Mouse (Mus musculus): Measurements from ENCODE around the gene Cntrob.

Cntrob gene

DNA sequence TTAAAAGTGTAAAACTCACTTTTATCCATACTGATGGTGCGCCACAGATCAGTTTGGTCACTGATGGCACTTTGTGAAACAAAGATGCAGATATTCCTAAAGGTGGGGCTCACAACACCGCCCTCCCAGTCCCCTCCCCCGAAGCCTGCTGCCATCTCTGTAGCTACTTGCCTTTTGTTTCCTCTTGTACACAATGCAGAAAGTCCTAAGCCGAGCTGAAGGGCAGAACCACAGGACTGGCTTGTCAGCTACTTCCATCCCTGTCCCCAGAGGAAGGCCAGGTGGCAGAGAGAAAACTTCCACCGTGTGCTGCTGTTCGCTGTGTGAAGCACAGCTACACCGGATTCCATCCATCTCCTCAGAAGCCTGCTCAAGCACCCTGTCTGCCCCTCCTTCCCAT lies 25.3 kb downstream of the Cntrob start:
- no peak for DNase-seq (ENCODE audit: low read depth)

DNA sequence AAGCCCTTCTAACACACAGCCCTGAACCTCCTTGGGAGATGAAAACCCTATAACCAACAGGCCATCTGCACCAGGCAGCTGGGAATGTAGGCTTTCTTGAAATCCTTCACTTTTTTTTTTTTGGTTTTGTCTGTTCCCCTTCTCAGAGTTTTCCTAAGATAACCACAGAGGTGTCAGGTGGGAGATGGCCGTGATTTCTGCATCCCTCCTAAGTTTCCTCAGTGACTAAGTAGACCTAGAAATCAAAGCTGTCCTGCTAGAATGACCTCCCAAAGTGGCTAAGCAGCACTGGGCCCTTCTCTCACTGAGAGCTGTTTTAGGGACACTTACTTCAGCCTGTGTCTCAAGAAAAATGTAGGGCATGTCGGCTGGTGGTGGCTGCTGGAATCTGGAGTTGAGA lies 25.8 kb downstream of the Cntrob start:
- no peak for DNase-seq (ENCODE audit: low read depth)

DNA sequence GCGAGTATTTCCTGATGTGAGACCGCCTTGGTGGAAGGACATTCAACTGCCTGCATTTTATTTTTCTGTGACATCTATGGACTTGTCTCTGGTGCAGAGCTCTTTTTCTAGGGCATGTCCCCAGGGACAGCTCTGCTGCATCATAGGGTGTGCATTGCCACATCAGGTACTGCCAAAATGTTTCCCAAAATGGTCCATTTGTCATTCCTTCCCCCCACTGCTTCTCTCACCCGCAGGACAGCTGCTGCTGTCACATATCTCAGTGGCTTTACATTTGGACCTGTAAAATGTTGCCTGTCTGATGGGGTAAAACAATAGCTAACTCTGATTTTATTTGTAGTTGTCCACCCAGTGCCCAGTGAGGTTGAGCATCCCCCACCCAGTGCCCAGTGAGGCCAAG lies 28.3 kb downstream of the Cntrob start:
- no peak for DNase-seq (ENCODE audit: low read depth)

DNA sequence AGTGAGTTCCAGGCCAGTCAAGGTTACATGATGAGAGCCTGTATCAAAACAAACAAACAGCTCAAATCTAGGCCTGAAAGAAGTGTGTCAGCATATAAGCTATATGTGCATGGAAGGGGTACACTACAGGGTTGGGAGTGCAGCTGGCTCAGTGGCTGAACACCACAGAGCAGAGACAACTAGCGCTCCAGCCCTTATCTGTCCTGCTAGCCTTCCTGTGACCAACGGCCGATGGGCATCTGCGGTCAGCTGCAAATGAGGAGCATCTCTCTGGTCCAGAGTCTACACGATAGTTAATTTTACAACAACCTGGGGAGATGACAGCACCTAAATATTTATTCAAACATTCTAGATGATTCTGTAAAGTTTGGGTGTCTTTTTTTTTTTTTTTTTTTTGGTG lies 32.5 kb downstream of the Cntrob start:
- DNase-seq (ENCODE audit: low read depth): peak; percentile 71

DNA sequence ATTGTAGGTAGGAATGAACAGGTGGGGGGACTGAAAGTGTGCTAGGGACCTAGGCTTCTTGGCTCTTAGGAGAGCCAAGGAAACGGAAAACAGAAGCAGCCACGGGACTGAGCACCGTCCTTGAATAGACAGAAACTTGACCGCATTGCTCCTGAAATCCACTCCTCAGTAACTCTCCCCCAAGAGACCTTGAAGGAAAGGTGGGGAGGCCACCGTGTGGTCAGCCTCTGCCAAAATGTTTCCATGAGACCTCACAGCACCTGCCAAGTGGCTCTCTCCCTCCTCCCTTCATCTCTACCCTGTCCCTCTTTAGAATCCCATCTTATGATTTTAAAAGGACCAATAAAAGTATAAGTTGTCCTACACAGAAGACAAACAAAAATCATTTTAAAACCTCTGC lies 46.3 kb downstream of the Cntrob start:
- no peak for DNase-seq (ENCODE audit: low read depth)

DNA sequence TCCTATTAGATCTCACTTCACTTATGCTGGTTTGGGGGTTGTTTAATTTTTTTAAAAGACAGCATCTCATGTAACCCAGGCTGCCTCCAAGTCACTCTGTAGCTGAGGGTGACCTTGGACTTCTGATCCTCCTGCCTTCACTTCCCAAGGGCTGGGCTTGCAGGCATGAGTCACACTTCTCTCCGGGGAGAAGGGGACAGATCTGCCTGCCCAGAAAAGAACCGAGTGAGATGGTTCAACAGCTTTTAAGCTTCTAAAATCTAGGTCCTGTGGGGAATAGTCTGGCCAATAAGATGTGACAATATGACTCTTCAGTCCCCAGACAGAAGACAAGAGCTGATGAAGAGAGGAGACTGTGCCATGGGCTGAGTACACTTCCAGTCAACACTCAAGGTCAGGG lies 47.5 kb downstream of the Cntrob start:
- DNase-seq (ENCODE audit: low read depth): peak; percentile 84

DNA sequence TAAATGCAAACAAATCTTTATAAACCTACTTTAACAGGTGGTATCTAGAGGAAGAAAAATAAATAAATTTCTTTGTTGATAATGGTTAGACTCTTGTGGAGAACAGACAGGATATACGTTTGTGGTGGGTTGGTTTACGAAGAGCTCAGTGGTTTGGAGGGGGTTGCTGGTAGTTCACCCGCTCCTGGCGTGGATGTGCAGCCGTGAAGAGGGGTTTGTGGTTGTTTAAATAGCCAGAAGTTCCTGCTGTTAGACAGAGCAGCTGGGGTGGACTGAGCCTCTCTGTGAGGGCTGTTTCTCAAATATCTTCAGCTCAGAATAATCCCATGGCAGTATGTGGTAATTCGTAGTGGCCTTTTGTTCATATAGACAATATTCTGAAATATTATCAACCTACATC lies 47.9 kb downstream of the Cntrob start:
- peak; percentile 84 for DNase-seq (ENCODE audit: low read depth)

DNA sequence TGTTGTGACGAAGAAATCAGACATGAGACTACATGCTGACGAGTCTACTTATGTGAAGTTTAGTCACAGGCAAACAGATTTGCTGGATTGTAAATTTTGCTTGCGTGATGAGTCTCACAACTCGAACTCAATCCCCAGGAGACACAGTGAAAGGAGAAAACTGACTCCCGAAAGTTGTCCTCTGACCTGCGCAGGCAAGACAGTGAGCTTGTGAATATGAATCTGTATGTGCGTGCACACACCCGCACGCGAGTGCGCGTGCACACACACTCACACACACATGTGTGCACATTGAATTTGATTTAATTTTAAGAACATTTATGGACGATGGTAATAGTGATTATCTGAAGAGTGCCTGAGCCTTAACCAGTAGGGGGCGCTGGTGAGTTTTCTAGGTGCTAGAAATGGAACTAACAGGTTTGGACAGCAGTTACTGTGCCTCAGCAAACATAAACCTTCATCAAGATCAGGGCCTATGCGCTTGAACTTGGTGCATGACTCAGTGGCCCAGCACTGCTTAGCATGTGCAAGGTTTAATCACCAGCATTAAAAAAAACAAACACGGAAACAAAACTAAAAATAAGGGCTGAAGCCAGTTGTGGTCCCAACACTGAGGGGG lies 51.3 kb downstream of the Cntrob start:
- peak; percentile 92 for DNase-seq (ENCODE audit: low read depth)

DNA sequence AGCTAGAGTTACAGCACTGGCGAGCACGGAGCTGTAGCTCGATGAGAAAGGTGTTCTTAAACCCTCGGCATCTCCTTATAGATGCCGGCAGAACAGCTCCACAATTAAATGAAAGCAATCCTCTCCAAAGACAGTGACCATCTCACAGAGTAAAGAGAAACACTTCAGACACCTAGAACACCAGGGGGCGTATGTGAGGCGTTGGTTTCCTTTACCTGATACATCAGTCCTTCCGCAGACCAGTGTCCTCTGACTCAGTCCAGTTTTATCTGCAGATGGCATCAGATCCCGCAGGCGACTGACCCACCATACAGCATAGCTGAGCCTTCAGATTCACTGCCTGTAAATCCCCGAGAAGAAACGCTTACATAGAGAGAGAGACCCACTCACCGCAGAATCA lies 54.0 kb downstream of the Cntrob start:
- peak; percentile 83 for DNase-seq (ENCODE audit: low read depth)

DNA sequence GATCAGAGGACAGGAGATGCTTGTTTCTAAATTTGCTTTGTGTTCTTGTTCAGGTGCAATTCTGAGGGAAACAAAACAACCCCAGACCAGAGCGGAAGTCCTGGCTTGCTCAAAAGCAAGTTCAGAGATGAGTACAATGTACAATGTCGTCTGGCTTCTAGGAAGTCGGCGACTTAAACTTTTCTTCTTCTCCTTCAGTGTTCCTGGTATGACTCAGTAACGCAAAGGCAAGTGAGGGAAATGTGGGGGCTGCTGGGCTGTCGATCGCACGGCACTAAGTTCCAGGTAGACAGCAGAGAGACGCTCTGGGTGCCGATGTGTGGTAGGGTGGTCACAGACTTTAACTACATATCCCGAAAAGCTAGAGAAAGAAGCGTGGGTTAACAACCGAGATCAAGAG lies 55.5 kb downstream of the Cntrob start:
- no peak for DNase-seq (ENCODE audit: low read depth)

DNA sequence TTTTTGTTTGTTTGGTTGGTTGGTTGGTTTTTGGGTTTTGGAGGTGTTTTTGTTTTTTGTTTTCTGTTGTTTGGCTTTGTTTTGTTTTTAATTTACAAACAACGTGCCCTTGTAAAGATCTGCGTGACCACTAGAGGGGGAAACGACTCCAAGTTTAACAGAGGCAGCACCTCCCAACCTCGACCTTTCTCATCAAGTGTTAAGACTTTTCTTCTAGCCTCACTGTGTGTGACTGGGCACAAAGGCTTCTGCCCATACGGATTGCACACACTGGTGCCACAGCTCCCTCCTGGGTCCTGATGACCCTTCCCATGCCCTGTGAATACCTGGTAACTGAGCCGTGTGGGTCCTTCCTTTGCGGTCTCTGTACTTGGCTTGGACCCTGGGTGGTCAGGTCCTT lies 56.2 kb downstream of the Cntrob start:
- peak; percentile 67 for DNase-seq (ENCODE audit: low read depth)

DNA sequence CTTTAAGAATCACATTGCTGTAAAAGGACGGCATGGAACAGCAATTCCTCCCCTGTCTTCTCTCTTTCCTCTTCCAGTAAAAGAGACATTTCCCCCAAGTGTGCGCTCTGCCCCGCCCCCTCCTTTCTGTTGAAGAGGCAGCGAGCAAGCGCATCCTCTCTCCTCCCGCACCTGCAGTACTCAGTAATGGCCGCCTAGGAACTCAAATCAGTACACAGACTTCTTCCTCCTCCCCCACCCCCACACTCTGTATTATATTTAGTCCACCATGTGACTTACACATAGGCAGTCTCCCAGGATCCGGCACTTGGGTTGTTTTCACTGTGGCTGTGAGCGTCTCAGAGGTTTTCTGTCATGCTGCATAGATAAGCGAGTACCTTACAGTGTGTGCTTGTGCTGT lies 57.3 kb downstream of the Cntrob start:
- DNase-seq (ENCODE audit: low read depth): peak; percentile 18

DNA sequence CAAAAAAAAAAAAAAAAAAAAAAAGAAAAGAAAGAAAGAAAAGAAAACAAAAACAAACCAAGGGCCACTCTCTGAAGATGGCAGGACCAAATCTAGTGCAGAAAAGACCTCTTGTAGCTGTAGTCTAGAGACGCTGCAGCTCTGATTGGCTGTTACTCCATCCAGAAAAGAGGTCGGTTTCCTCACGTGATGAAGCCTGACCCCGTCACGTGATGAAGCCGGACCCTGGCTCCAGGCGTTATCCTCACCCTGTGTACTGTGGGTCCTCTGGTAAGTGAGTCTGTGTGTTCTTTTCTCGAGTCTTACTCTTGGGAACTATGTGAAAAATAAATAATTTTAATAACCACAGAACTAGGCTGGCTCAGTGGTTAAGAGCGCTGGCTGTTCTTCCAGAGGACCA lies 58.2 kb downstream of the Cntrob start:
- no peak for DNase-seq (ENCODE audit: low read depth)

DNA sequence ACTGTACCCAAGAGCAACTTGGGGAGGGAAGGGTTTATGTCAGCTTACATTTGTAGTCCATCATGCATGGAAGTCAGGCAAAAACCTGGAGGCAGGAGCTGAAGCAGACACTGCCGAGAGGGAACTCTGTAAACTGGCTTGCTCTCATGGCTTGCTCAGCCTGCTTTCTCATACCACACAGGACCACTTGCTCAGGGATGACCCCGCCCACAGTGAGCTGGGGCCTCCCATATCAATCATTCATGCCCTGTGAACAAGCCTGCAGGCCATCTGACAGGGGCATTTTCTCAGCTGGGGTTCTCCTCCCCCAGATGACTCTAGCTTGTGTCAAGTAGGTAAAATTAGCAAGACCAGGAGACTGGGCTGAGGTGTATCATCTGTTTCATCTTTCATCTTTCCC lies 59.3 kb downstream of the Cntrob start:
- no peak for DNase-seq (ENCODE audit: low read depth)

DNA sequence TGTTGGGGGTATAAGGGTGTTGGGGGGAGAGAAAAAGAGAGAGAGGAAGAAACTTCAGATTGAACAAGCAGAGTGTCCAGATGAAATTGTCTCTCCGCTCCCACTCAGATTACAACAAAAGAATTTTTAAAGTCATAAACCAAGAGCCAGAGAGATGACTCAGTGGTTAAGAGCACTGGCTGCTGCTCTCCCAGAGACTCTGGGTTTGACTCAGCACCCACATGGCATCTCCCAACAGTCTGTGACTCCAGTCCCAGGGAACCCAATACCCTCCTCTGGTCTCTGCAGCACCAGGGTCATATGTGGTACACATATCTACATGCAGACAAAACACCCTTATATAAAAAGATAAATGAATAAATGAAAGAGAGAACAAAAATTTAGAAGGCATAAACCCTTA lies 63.5 kb downstream of the Cntrob start:
- DNase-seq (ENCODE audit: low read depth): no peak

DNA sequence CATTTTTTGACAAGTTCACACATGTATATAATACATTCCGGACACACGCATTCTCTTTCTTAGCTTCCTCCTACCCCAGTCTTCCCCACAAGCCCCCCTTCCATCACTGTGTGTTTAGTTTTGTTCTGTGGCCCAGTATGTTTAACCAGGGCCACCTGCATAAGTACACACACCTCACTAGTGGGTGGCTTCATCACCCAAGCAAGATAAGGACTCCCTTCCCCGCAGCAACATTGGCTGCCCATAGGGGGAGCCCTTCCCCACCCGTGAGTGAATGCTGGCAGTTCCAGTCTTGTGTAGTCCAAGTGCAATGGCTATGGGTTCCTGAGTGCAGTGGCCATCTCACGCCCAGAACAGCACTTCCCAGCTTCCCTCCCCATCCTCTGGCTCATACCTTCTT lies 65.3 kb downstream of the Cntrob start:
- DNase-seq (ENCODE audit: low read depth): peak; percentile 74

DNA sequence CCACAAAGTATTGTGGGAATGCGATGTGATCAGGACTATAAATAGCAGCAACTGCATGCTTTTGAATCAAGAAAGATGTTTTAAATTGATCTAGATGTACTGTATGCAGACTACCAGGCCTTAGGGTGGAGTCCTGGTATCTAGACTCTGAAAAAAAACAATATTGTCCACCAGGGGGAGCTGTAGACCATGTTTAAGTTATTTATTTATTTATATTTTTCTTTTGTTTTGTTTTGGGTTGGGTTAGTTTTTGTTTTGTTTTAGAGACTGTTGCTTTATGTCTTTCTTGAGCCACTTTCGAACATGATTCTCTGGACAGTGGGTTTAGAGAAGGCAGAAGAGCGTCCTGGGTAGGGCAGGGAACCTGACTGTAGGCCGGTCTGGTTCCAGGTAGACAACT lies 65.8 kb downstream of the Cntrob start:
- peak; percentile 75 for DNase-seq (ENCODE audit: low read depth)

DNA sequence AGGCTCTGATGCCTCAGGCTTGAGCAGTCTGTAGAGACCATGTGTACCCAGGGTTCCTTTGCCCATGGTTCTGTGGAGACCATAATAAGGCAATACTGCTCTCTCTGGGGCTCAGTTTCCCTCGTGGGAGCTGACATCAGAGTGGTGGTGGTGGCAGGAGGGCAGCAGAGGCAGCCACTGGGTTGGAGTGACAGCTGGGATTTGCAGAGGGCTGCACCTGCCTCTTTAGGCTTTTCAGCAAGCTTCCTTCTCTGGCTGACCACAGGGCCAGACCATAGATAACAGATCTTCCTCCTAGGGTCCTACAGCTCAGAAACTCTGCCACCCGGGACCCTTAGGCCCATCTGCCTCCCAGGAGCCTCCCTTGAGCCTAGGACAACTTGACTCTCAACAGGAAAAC lies 66.5 kb downstream of the Cntrob start:
- no peak for DNase-seq (ENCODE audit: low read depth)

DNA sequence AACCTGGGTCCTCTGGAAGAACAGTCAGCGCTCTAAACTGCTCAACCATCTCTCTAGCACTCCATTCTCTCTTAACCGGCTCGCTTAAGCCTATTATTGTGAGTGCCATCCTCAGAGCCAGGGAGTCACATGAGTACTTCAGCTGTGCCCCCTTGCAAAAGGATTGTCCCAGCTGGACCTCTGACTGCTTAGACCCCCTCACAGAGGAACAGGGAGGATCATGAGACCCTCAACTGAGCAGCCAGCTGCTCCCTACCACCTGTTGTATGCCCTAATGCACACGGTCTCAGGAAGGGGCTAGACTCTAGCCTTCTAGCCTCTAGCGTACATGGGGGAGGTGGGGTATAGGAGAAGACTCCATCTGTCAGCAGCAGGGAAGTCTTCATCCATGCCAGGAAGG lies 68.8 kb downstream of the Cntrob start:
- no peak for DNase-seq (ENCODE audit: low read depth)

DNA sequence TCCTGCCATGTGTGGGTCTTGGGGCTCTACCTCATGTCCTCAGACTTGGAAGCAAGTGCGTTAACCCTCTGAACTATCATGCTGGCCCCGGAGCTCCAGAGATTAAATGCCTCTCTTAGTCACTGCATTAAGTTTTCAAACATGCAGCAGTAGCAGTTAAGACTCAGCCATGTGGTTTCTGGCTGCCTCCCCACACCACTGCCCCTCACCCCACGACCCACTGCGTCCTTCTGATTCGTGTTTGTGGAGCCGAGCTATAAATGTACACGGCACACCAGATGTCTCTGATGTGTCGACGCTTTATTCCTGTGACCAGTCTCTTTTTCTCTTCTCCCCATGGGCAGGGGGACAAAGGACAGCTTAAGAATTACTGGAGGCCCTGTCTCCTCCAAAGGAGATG lies 70.4 kb downstream of the Cntrob start:
- no peak for DNase-seq (ENCODE audit: low read depth)

DNA sequence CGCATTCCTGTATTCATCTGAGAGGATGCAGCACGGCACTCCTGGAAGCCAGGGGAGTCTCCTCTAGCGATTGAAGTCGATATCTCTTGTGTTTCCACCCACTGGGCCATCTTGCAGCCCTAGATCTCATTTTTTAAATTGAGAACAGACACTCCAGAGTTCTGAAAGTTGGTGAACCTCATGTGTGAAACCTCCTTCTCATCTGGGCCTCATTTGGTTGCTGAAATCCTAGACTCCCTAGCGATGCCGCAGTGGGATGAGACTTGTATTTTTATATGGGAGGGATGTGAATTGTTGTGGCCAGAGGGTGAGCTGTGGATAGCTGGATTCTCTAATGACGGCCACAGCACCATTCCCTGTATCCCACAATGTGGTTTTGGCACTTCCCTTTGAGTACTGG lies 71.6 kb downstream of the Cntrob start:
- no peak for DNase-seq (ENCODE audit: low read depth)

DNA sequence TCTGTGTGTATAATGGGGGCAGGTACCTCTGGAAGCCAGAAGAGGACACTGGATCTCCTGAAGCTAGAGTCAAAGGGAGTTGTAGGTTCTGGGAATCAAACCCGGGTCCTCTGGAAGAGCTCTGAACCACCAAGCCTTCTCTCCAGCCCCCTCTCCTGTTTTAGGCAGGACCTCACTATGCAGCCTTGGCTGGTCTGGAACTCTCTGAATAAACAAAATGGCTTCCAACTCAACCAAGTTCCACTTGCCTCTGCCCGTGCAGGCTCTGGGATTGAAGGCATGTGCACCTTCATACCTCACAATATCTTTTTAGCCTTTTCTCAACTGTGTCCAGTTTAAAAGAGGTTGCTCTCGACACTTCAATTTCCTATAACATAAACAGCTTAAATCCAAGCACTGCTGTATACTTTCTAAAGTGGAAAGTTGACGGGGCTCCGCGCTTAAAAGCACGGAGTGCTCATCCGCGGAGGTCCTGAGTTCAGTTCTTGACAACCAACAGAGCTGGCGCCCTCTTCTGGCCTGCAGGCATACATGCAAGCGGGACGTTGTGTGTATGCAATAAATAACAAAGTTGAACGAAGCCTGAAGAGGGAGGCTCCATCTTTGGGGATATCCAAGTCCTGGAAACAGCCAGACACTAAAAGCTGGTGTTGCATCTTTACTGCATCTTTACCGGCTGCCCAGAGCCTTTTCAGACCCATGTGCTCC lies 72.3 kb downstream of the Cntrob start:
- DNase-seq (ENCODE audit: low read depth): peak; percentile 59

DNA sequence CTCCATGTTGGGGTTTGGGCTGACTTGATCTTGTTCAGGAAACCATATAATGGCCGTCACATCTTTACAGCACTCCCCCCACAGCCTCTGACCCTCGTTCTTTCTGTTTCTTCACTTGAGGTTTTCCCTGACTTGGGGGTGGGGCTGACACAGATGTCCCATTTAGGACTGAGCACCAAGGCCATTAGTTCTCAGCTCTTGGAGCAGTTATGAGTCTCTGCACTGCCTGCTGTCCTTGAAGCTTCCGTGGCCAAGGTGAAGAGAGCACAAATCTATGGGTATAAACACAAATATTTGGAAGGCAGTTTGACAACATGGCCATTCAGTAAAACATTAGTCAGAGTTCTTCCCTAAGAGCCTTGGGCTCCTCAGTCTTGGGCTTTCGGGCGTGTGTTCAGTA lies 73.5 kb downstream of the Cntrob start:
- no peak for DNase-seq (ENCODE audit: low read depth)
